Comparison of ENCODE assay signal across 14 mouse cellular contexts in genomic region chr5:147939226-147939625, GRCm38 (mm10). TPM values are rescaled to one million over a fixed set of nuclear protein-coding genes. Genes with fewer than 3 reads are reported as not detected.
DNase-seq lines count a peak whose midpoint lies in the region; ATAC-seq and TF ChIP-seq lines count a peak whose summit lies in the region.
"Had no signal": no experiment of that assay in that cellular context is flagged by ENCODE, and none has a peak within 500 bp of the region (broad histone marks: within the 10 kb centered on the region; RNA-seq: fewer than 3 reads in every experiment).

No protein-coding gene starts in this region.

- H3K36me3 ChIP-seq in kidney, adult 2 months (ENCODE audit: control insufficient read depth, insufficient read depth, low read length): no peaks in the 10 kb centered on the region
- H3K36me3 ChIP-seq in kidney, embryonic 16.5 days (ENCODE audit: insufficient read depth, low read length): no peaks in the 10 kb centered on the region
- no peaks in the 10 kb centered on the region for H3K36me3 ChIP-seq in heart, embryonic 15.5 days
- H3K36me3 ChIP-seq in midbrain, embryonic 16.5 days (ENCODE audit: control insufficient read depth, insufficient read depth, low read length): no peaks in the 10 kb centered on the region
- H3K36me3 ChIP-seq: intestine, embryonic 15.5 days; liver, embryonic 12.5 days had no signal

- 63% methylated on average over 5 of the region's 5 CpGs for WGBS in kidney, adult 2 months
- WGBS in kidney, embryonic 16.5 days: 82% methylated on average over 5 of the region's 5 CpGs
- 39% methylated on average over 5 of the region's 5 CpGs for WGBS in heart, embryonic 15.5 days
- WGBS in midbrain, embryonic 16.5 days: 77% methylated on average over 5 of the region's 5 CpGs

- TF ChIP-seq POLR2A in kidney, adult 2 months (IDR thresholded peaks at IDR 0.05; ENCODE audit: low read depth, low read length): no peak

- no peak for TF ChIP-seq CTCF in kidney, adult 2 months (conservative IDR thresholded peaks at IDR 0.05; ENCODE audit: insufficient read depth, insufficient read length, low read depth, low read length)

- no peak for ATAC-seq in kidney, embryonic 16.5 days (ENCODE audit: low FRiP score, low TSS enrichment)
- 0 out of 2 replicates have a peak, but pooled peaks have one; percentile 57 for ATAC-seq in heart, embryonic 15.5 days (replicated peaks; ENCODE audit: insufficient number of reproducible peaks, insufficient read depth, low FRiP score, low read depth)
- no peak for ATAC-seq in midbrain, embryonic 16.5 days
- ATAC-seq: forebrain, embryonic 16.5 days; intestine, embryonic 15.5 days; liver, embryonic 12.5 days had no signal

- no peak overlapping the region for H3K9ac ChIP-seq in kidney, embryonic 16.5 days (replicated peaks; ENCODE audit: low read length)
- H3K9ac ChIP-seq in heart, embryonic 15.5 days: no peak overlapping the region
- H3K9ac ChIP-seq in midbrain, embryonic 16.5 days (ENCODE audit: low read depth, low read length): no peak overlapping the region
- H3K9ac ChIP-seq: intestine, embryonic 15.5 days; liver, embryonic 12.5 days had no signal

- no peak overlapping the region for H3K4me2 ChIP-seq in kidney, embryonic 16.5 days (replicated peaks; ENCODE audit: low read depth, low read length)
- H3K4me2 ChIP-seq in heart, embryonic 15.5 days: no peak overlapping the region
- H3K4me2 ChIP-seq in midbrain, embryonic 16.5 days (ENCODE audit: low read length): no peak overlapping the region
- H3K4me2 ChIP-seq: intestine, embryonic 15.5 days; liver, embryonic 12.5 days had no signal

- H3K27ac ChIP-seq in kidney, adult 2 months (ENCODE audit: insufficient read depth, low read depth, low read length): no peak overlapping the region
- H3K27ac ChIP-seq in kidney, embryonic 16.5 days (ENCODE audit: low read length): no peak overlapping the region
- H3K27ac ChIP-seq in heart, embryonic 15.5 days: no peak overlapping the region
- H3K27ac ChIP-seq in midbrain, embryonic 16.5 days (ENCODE audit: low read length): no peak overlapping the region
- H3K27ac ChIP-seq: intestine, embryonic 15.5 days; left cerebral cortex, adult 2 months; liver, embryonic 12.5 days had no signal

- H3K9me3 ChIP-seq in kidney, embryonic 16.5 days (ENCODE audit: low read length): peaks cover 13% of the 10 kb centered on the region; the same call in 1 of the 2 replicates
- no peaks in the 10 kb centered on the region for H3K9me3 ChIP-seq in heart, embryonic 15.5 days (replicated peaks)
- no peaks in the 10 kb centered on the region; the same call in 1 of the 2 replicates for H3K9me3 ChIP-seq in midbrain, embryonic 16.5 days (replicated peaks; ENCODE audit: control insufficient read depth, low read length, poor library complexity, severe bottlenecking)

- DNase-seq in adrenal gland, postnatal 36 days: peak; percentile 22 to 35
- DNase-seq in adrenal gland, postnatal 14 days: no peak
- peak; percentile 9 for DNase-seq in kidney, adult 2 months
- peak; percentile 53 for DNase-seq in Muller cell, postnatal 12 days (ENCODE audit: inconsistent ontology term)
- no peak for DNase-seq in testis, postnatal 14 days (ENCODE audit: low spot score)
- DNase-seq: lung, postnatal 4 days; thymus, adult 18-20 months had no signal

- no peak overlapping the region for H3K4me3 ChIP-seq in kidney, adult 2 months (ENCODE audit: insufficient read depth, low read depth, low read length)
- H3K4me3 ChIP-seq in kidney, embryonic 16.5 days (ENCODE audit: low read length): no peak overlapping the region
- no peak overlapping the region for H3K4me3 ChIP-seq in heart, embryonic 15.5 days
- H3K4me3 ChIP-seq in midbrain, embryonic 16.5 days (ENCODE audit: low read depth, low read length): no peak overlapping the region
- H3K4me3 ChIP-seq: intestine, embryonic 15.5 days; left cerebral cortex, adult 2 months; liver, embryonic 12.5 days had no signal

- no peaks in the 10 kb centered on the region for H3K4me1 ChIP-seq in kidney, adult 2 months (ENCODE audit: control insufficient read depth, insufficient read depth, low read length)
- H3K4me1 ChIP-seq in kidney, embryonic 16.5 days (ENCODE audit: insufficient read depth, low read length): no peaks in the 10 kb centered on the region
- H3K4me1 ChIP-seq in heart, embryonic 15.5 days (replicated peaks): peaks cover 18% of the 10 kb centered on the region
- H3K4me1 ChIP-seq in midbrain, embryonic 16.5 days (ENCODE audit: control insufficient read depth, insufficient read depth, low read length): no peaks in the 10 kb centered on the region
- H3K4me1 ChIP-seq: intestine, embryonic 15.5 days; liver, embryonic 12.5 days had no signal

- H3K27me3 ChIP-seq in kidney, adult 2 months (replicated peaks; ENCODE audit: control insufficient read depth, insufficient read depth, low read length): no peaks in the 10 kb centered on the region
- H3K27me3 ChIP-seq in kidney, embryonic 16.5 days (ENCODE audit: insufficient read depth, low read length): no peaks in the 10 kb centered on the region
- H3K27me3 ChIP-seq in heart, embryonic 15.5 days: no peaks in the 10 kb centered on the region
- H3K27me3 ChIP-seq in midbrain, embryonic 16.5 days (ENCODE audit: control insufficient read depth, insufficient read depth, low read depth, low read length): no peaks in the 10 kb centered on the region
- H3K27me3 ChIP-seq: intestine, embryonic 15.5 days; liver, embryonic 12.5 days had no signal

RNA-seq across cellular contexts. Expression of gene Mtus2, which starts 17.9 kb away (rescaled TPM):
- 1 to 10 TPM; 1.1 to 4.2 TPM for total RNA-seq in adrenal gland, postnatal 36 days (2021)
- total RNA-seq in adrenal gland, postnatal 14 days (2021): 2.4 and 3.5 TPM in 2 replicates
- 0.80 and 0.98 TPM in 2 replicates for polyA plus RNA-seq in kidney, adult 2 months (2012; rRNA removed)
- polyA plus RNA-seq in kidney, embryonic 16.5 days (2015; fragmentation: Nextera tagmentation; extraction: Ambion mirVana): 1.9 and 2.7 TPM in 2 replicates
- 102 and 121 TPM in 2 replicates for polyA plus RNA-seq in heart, embryonic 15.5 days (2015; fragmentation: Nextera tagmentation; extraction: Ambion mirVana)
- polyA plus RNA-seq in midbrain, embryonic 16.5 days (2015; fragmentation: Nextera tagmentation; extraction: Ambion mirVana): 42.1 and 47.7 TPM in 2 replicates

RNA-seq across cellular contexts. Expression of gene Slc46a3, which starts 44.6 kb away (rescaled TPM):
- 10 to 100 TPM; 13.9 to 18.6 TPM for total RNA-seq in adrenal gland, postnatal 36 days (2021)
- 10.0 and 11.2 TPM in 2 replicates for total RNA-seq in adrenal gland, postnatal 14 days (2021)
- 36.9 and 48.5 TPM in 2 replicates for polyA plus RNA-seq in kidney, adult 2 months (2012; rRNA removed)
- 2.5 and 2.7 TPM in 2 replicates for polyA plus RNA-seq in kidney, embryonic 16.5 days (2015; fragmentation: Nextera tagmentation; extraction: Ambion mirVana)
- polyA plus RNA-seq in heart, embryonic 15.5 days (2015; fragmentation: Nextera tagmentation; extraction: Ambion mirVana): 3.3 and 5.3 TPM in 2 replicates
- polyA plus RNA-seq in midbrain, embryonic 16.5 days (2015; fragmentation: Nextera tagmentation; extraction: Ambion mirVana): 5.0 and 5.4 TPM in 2 replicates

Comparison
In these comparisons a context has a peak if more than half of its experiments do, and no peak if none do; other contexts are left out.
1. DNase-seq: peak in adrenal gland, postnatal 36 days (2 of 2), kidney, adult 2 months (single experiment) and Muller cell, postnatal 12 days (single experiment); none in adrenal gland, postnatal 14 days (single experiment) and testis, postnatal 14 days (single experiment).
2. RNA of gene Mtus2, which starts 17.9 kb away (polyA plus RNA-seq): 102 to 121 TPM in heart, embryonic 15.5 days and 42.1 to 47.7 TPM in midbrain, embryonic 16.5 days; 1.9 to 2.7 TPM in kidney, embryonic 16.5 days and 0.80 to 0.98 TPM in kidney, adult 2 months; every median in the first group is over 10 times any median in the second.